Mouse (Mus musculus) heart, postnatal 0 days (tissue): ENCODE measurements around the gene Trap1a. TPM values are rescaled to one million over a fixed set of nuclear protein-coding genes. Genes with fewer than 3 reads are reported as not detected.

Experiments
- ATAC-seq: fragments of 200-750 bp; cut with Nextera tagmentation; 2 replicates; pipeline ENCODE4 v1.8.0; 2017; ENCODE audit warnings: low read depth, moderate number of reproducible peaks, moderate library complexity; ENCODE audit not compliant: insufficient read depth
- DNase-seq: peaks from one replicate; pipeline ENCODE4 v3.0.0-alpha.2; 2016; ENCODE audit warnings: low spot score
- H3K27ac ChIP-seq: fragments of 300-500 bp; sonication (generic); 2 replicates; pipeline ENCODE4 v1.5.1; 2014; ENCODE audit warnings: low read depth, mild to moderate bottlenecking
- H3K27me3 ChIP-seq: fragments of 300-500 bp; sonication (generic); 2 replicates; pipeline ENCODE4 v1.6.1; 2014; ENCODE audit warnings: low read length, mixed read lengths; ENCODE audit not compliant: control insufficient read depth, insufficient read depth
- H3K36me3 ChIP-seq: fragments of 300-500 bp; sonication (generic); replicated peaks from 2 replicates; pipeline ENCODE4 v1.6.1; 2014; ENCODE audit warnings: low read length, mixed read lengths; ENCODE audit not compliant: control insufficient read depth, insufficient read depth
- H3K4me1 ChIP-seq: fragments of 300-500 bp; sonication (generic); 2 replicates; pipeline ENCODE4 v1.6.1; 2014; ENCODE audit warnings: antibody characterized with exemption; ENCODE audit not compliant: control insufficient read depth, insufficient read depth
- H3K4me2 ChIP-seq: fragments of 300-500 bp; sonication (generic); 2 replicates; pipeline ENCODE4 v1.6.1; 2014; ENCODE audit warnings: low read depth, mild to moderate bottlenecking, low read length, moderate library complexity
- H3K4me3 ChIP-seq: fragments of 300-500 bp; sonication (generic); 2 replicates; pipeline ENCODE4 v1.5.1; 2014; ENCODE audit warnings: low read depth, low read length
- H3K9ac ChIP-seq: fragments of 300-500 bp; sonication (generic); replicated peaks from 2 replicates; pipeline ENCODE4 v1.6.1; 2014; ENCODE audit warnings: low read depth, low read length, mixed read lengths
- H3K9me3 ChIP-seq: fragments of 300-500 bp; sonication (generic); replicated peaks from 2 replicates; pipeline ENCODE4 v1.6.1; 2016; ENCODE audit warnings: low read length; ENCODE audit not compliant: control insufficient read depth
- CTCF ChIP-seq: IDR thresholded peaks from 2 replicates; pipeline ENCODE4 v1.5.1; 2016; ENCODE audit warnings: antibody characterized with exemption, control low read depth, low read depth
- EP300 ChIP-seq: IDR thresholded peaks from 2 replicates; pipeline ENCODE4 v1.6.1; 2016; ENCODE audit warnings: antibody characterized with exemption, low read depth
- WGBS: fragments of 180-500 bp; shearing (Covaris S2); extraction: QIAGEN DNeasy Blood & Tissue Kit; methylation state at CpG from one replicate; pipeline ENCODE4 v1.1.7; 2014; 5-methylcytosine and 5-hydroxymethylcytosine counted together
- polyA plus RNA-seq: library from polyadenylated mRNA; unstranded; fragments of >200 nt; fragmentation: Nextera tagmentation; extraction: Ambion mirVana; gene quantifications from 2 replicates; pipeline ENCODE4 v1.2.1, GENCODE M21; 2015
- total RNA-seq: library from RNA; depleted of rRNA; stranded (reverse); fragments of >200 nt; gene quantifications from 2 replicates; pipeline ENCODE4 v1.2.3, GENCODE M21; 2014; ENCODE audit warnings: low replicate concordance

Trap1a gene
- total and polyA plus RNA-seq, 2 experiments from 2014 or later, result not detected

- no peak overlapping the region for H3K27ac ChIP-seq
- 73% methylated on average over 14 of the region's 14 CpGs for WGBS
- H3K9me3 ChIP-seq, result no peaks in the 10 kb centered on the region
- no peak overlapping the region for H3K9ac ChIP-seq
- H3K4me2 ChIP-seq, result no peak overlapping the region
- no peaks in the 10 kb centered on the region for H3K4me1 ChIP-seq
- ATAC-seq (no peak), DNase-seq (no peak)
- no peaks in the 10 kb centered on the region for H3K36me3 ChIP-seq
- TF ChIP-seq EP300, result no peak
- TF ChIP-seq CTCF, result no peak
- no peaks in the 10 kb centered on the region for H3K27me3 ChIP-seq
- H3K4me3 ChIP-seq, result no peak overlapping the region
Observed at GRCm38 (mm10) chrX:139334504-139335418, 1.3 kb downstream of the Trap1a start.

- Histone ChIP-seq H3K27me3 (no peaks in the 10 kb centered on the region), H3K9ac (no peak overlapping the region), H3K36me3 (no peaks in the 10 kb centered on the region), H3K9me3 (no peaks in the 10 kb centered on the region), H3K4me1 (no peaks in the 10 kb centered on the region), H3K4me2 (no peak overlapping the region), H3K27ac (no peak overlapping the region), H3K4me3 (no peak overlapping the region)
- 74% methylated on average over 3 of the region's 3 CpGs for WGBS
- ATAC-seq (no peak), DNase-seq (no peak)
- no peak for TF ChIP-seq CTCF
Observed at GRCm38 (mm10) chrX:139335419-139336074, 2.1 kb downstream of the Trap1a start.

GRCm38 (mm10) chrX:139339553-139339952 lies 6.1 kb downstream of the Trap1a start:
- ATAC-seq, result no peak
- TF ChIP-seq CTCF (no peak), EP300 (no peak)

GRCm38 (mm10) chrX:139341185-139341584 lies 7.7 kb downstream of the Trap1a start:
- TF ChIP-seq CTCF, result no peak
- no peak for TF ChIP-seq EP300
- 64% methylated on average over 2 of the region's 2 CpGs for WGBS
- H3K27ac ChIP-seq, result no peak overlapping the region
- no peak overlapping the region for H3K4me3 ChIP-seq
- H3K9ac ChIP-seq, result no peak overlapping the region
- no peaks in the 10 kb centered on the region for H3K27me3 ChIP-seq
- no peak for DNase-seq
- H3K4me2 ChIP-seq, result no peak overlapping the region
- H3K4me1 ChIP-seq, result no peaks in the 10 kb centered on the region
- ATAC-seq, result no peak
- H3K9me3 ChIP-seq, result no peaks in the 10 kb centered on the region
- no peaks in the 10 kb centered on the region for H3K36me3 ChIP-seq

More at GRCm38 (mm10) chrX:139339553-139339952, 6.1 kb downstream of the Trap1a start:
- Histone ChIP-seq H3K4me2 (no peak overlapping the region), H3K27ac (no peak overlapping the region), H3K9me3 (no peaks in the 10 kb centered on the region), H3K4me3 (no peak overlapping the region), H3K4me1 (no peaks in the 10 kb centered on the region), H3K9ac (no peak overlapping the region), H3K27me3 (no peaks in the 10 kb centered on the region), H3K36me3 (no peaks in the 10 kb centered on the region)
- 90% methylated on average over 4 of the region's 4 CpGs for WGBS
- DNase-seq, result no peak

GRCm38 (mm10) chrX:139352192-139352772 lies 18.8 kb downstream of the Trap1a start:
- WGBS, result 57% methylated on average over 5 of the region's 5 CpGs
- Histone ChIP-seq H3K4me1 (no peaks in the 10 kb centered on the region), H3K36me3 (no peaks in the 10 kb centered on the region), H3K9ac (no peak overlapping the region), H3K27ac (no peak overlapping the region), H3K27me3 (no peaks in the 10 kb centered on the region), H3K9me3 (no peaks in the 10 kb centered on the region), H3K4me2 (no peak overlapping the region), H3K4me3 (no peak overlapping the region)
- no peak for ATAC-seq
- no peak for DNase-seq
- TF ChIP-seq EP300, result no peak
- no peak for TF ChIP-seq CTCF
